Mouse (Mus musculus): ENCODE data around the gene Agk.

Gene Agk

GRCm38 (mm10) chr6:40324897-40325841, at the start of gene Agk:
Gene Agk, plus strand, starts transcription at chr6:40325172.
- peak; percentile 76 to 81 for DNase-seq (ENCODE audit: low spot score in 2 of 2)

GRCm38 (mm10) chr6:40300707-40301106, 24.3 kb upstream of the Agk start:
- no peak for DNase-seq (ENCODE audit: low spot score in 2 of 2)

- DNase-seq (ENCODE audit: low spot score in 2 of 2) = no peak
Measured at GRCm38 (mm10) chr6:40303379-40303778, 21.6 kb upstream of the Agk start.

- no peak for DNase-seq (ENCODE audit: low spot score in 2 of 2)
Measured at GRCm38 (mm10) chr6:40304972-40305371, 20.0 kb upstream of the Agk start.

- no peak for DNase-seq (ENCODE audit: low spot score in 2 of 2)
Measured at GRCm38 (mm10) chr6:40326341-40326740, 1.4 kb downstream of the Agk start.

GRCm38 (mm10) chr6:40333497-40333896, 8.5 kb downstream of the Agk start:
- DNase-seq (ENCODE audit: low spot score in 2 of 2) = no peak

GRCm38 (mm10) chr6:40336735-40337731, 12.1 kb downstream of the Agk start:
- no peak for DNase-seq (ENCODE audit: low spot score in 2 of 2)

GRCm38 (mm10) chr6:40346959-40347771, 22.2 kb downstream of the Agk start:
- DNase-seq (ENCODE audit: low spot score in 2 of 2) = no peak

- no peak for DNase-seq (ENCODE audit: low spot score in 2 of 2)
Measured at GRCm38 (mm10) chr6:40347772-40348111, 22.8 kb downstream of the Agk start.

GRCm38 (mm10) chr6:40350041-40350440, 25.1 kb downstream of the Agk start:
- no peak for DNase-seq (ENCODE audit: low spot score in 2 of 2)

- no peak for DNase-seq (ENCODE audit: low spot score in 2 of 2)
Measured at GRCm38 (mm10) chr6:40350856-40351255, 25.9 kb downstream of the Agk start.

GRCm38 (mm10) chr6:40353360-40353759, 28.4 kb downstream of the Agk start:
- no peak for DNase-seq (ENCODE audit: low spot score in 2 of 2)

- DNase-seq (ENCODE audit: low spot score in 2 of 2) = no peak
Measured at GRCm38 (mm10) chr6:40371031-40371430, 46.1 kb downstream of the Agk start.

GRCm38 (mm10) chr6:40380181-40380580, 55.2 kb downstream of the Agk start:
- DNase-seq (ENCODE audit: low spot score in 2 of 2) = no peak

GRCm38 (mm10) chr6:40381908-40382307, 56.9 kb downstream of the Agk start:
- no peak for DNase-seq (ENCODE audit: low spot score in 2 of 2)

GRCm38 (mm10) chr6:40385682-40386081, 60.7 kb downstream of the Agk start:
- DNase-seq (ENCODE audit: low spot score in 2 of 2) = no peak

GRCm38 (mm10) chr6:40388660-40389059, 63.7 kb downstream of the Agk start:
- DNase-seq (ENCODE audit: low spot score in 2 of 2) = no peak

GRCm38 (mm10) chr6:40390975-40391374, 66.0 kb downstream of the Agk start:
- no peak for DNase-seq (ENCODE audit: low spot score in 2 of 2)

- no peak for DNase-seq (ENCODE audit: low spot score in 2 of 2)
Measured at GRCm38 (mm10) chr6:40393213-40393612, 68.2 kb downstream of the Agk start.

GRCm38 (mm10) chr6:40402031-40402430, 77.1 kb downstream of the Agk start:
- no peak for DNase-seq (ENCODE audit: low spot score in 2 of 2)

GRCm38 (mm10) chr6:40403640-40404285, 78.8 kb downstream of the Agk start:
- no peak for DNase-seq (ENCODE audit: low spot score in 2 of 2)
